Mouse (Mus musculus): ENCODE measurements around the gene Krt20. TPM values are rescaled to one million over a fixed set of nuclear protein-coding genes. Genes with fewer than 3 reads are reported as not detected.

Gene Krt20
- polyA plus RNA-seq, 1 experiment = not detected

DNA sequence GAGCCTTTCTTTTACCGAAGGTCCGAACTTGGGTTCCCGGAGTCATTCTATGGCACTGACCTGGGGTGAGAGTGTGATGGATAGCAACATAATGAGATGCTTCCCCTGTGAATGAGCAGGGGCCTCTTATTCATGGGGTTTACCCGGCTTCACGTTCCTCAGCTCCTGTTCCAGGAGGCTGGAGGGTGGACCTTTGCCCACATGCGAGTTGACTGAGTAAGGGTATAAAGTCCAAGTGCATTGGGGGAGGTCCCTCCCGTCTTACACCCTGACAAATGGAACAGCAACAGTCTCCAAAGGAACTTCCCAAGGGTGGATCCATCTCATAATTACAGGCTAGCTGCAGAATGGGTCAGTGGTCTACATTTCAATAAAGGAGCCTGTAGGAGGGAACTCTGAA is 23.8 kb upstream of the Krt20 start:
- DNase-seq = no peak
- TF ChIP-seq POLR2A (IDR thresholded peaks at IDR 0.05; ENCODE audit: borderline replicate concordance, extremely low read depth, low read depth, low read length) = no peak
- 66% methylated on average over 7 of the region's 7 CpGs for WGBS

DNA sequence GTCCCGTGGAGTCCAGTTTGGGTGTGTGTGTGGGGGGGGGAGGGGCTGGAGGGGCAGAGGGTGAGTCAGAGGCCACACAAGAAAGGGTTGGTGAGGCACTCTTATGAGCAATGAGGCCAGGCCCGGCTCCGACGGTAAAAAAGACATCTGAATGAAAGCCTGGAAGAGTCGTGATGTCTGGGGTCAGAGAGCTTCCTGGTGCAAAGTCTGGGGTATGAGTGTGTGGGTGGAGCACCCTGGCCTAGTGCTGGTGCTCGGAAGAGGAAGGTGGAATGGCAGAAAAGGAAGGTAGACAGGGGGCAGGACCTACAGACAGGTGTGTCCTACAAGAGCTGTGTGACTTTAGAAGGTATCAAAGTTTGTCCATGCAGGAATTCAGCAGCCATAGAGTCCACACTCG is 20.9 kb upstream of the Krt20 start:
- TF ChIP-seq CTCF (IDR thresholded peaks at IDR 0.05; ENCODE audit: insufficient read depth, low read length) (no peak), POLR2A (IDR thresholded peaks at IDR 0.05; ENCODE audit: borderline replicate concordance, extremely low read depth, low read depth, low read length) (no peak)
- H3K4me3 ChIP-seq (replicated peaks; ENCODE audit: extremely low read depth, low read depth, low read length) = no peak overlapping the region
- WGBS = 37% methylated on average over 7 of the region's 7 CpGs
- H3K4me1 ChIP-seq (ENCODE audit: control insufficient read depth, insufficient read depth, low read length) = no peaks in the 10 kb centered on the region
- DNase-seq = no peak

More for the DNA sequence above, 23.8 kb upstream of the Krt20 start:
- no peaks in the 10 kb centered on the region for H3K4me1 ChIP-seq (ENCODE audit: control insufficient read depth, insufficient read depth, low read length)
- no peak overlapping the region for H3K4me3 ChIP-seq (replicated peaks; ENCODE audit: extremely low read depth, low read depth, low read length)

DNA sequence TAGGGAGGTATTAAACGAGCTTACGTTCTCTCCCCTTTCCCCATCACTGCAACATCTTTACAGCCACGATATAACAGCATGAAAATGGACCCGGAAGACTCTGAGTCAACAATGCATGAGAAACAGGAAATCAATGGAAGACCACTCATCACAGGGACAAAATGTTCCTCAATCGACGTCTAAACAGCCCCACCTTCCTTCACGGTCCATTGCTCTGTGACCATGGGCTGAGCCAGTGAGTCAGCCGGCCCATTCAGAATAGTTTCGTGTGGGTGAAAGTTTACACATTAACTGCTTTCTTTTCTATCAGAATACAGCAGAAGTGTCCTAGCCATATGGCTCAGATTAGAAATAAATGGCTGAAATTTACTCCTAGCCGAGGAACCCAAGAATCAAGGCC is 16.8 kb upstream of the Krt20 start:
- no peak for DNase-seq
- TF ChIP-seq POLR2A (IDR thresholded peaks at IDR 0.05; ENCODE audit: borderline replicate concordance, extremely low read depth, low read depth, low read length) (no peak), CTCF (IDR thresholded peaks at IDR 0.05; ENCODE audit: insufficient read depth, low read length) (no peak)
- H3K4me3 ChIP-seq (replicated peaks; ENCODE audit: extremely low read depth, low read depth, low read length) = no peak overlapping the region
- no peaks in the 10 kb centered on the region for H3K4me1 ChIP-seq (ENCODE audit: control insufficient read depth, insufficient read depth, low read length)
- 67% methylated on average over 10 of the region's 10 CpGs for WGBS

DNA sequence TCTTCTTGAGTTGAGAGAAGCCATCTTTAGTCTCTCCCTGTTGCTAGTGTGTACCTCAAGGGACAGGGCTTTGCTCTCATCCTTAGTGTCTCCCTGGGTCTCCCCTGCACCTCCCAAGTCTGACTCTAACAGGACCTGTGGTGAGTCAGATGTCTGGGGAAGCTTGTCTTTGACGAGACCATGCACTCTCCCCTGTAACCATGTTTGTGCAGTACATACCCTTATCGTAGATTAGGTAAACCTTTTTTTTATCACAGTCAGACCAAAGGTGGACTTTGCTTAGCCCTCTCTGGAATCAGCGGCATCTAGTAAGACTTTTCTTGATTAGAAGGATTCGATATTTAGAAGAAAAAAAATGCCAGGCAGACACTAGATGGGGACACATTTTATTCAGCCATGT is 16.1 kb upstream of the Krt20 start:
- 74% methylated on average over 4 of the region's 4 CpGs for WGBS
- H3K4me1 ChIP-seq (ENCODE audit: control insufficient read depth, insufficient read depth, low read length) = no peaks in the 10 kb centered on the region
- no peak overlapping the region for H3K4me3 ChIP-seq (replicated peaks; ENCODE audit: extremely low read depth, low read depth, low read length)
- TF ChIP-seq CTCF (IDR thresholded peaks at IDR 0.05; ENCODE audit: insufficient read depth, low read length) = no peak
- no peak for TF ChIP-seq POLR2A (IDR thresholded peaks at IDR 0.05; ENCODE audit: borderline replicate concordance, extremely low read depth, low read depth, low read length)
- no peak for DNase-seq

DNA sequence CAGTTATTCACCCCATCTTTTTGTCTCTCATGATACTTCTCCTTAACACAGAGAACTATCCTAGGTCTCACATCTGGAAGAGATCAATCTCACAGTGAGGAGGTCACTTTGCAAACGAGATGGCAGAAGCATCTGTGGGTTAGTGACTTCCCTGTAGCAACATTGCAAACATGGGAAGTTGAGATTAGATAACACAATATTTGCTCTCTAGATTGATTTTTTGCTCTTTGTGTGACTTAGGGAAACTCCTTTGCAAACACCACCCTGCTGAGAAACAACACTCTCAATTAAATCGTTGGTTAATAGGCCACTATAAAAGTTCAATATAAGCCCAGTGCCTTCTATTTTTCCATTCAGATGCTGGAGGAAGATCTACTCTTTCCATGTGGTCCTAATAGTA is 10.8 kb upstream of the Krt20 start:
- no peak for DNase-seq
- Histone ChIP-seq H3K4me3 (replicated peaks; ENCODE audit: extremely low read depth, low read depth, low read length) (no peak overlapping the region), H3K4me1 (ENCODE audit: control insufficient read depth, insufficient read depth, low read length) (no peaks in the 10 kb centered on the region)
- WGBS = 27% methylated on average over 2 of the region's 2 CpGs
- no peak for TF ChIP-seq POLR2A (IDR thresholded peaks at IDR 0.05; ENCODE audit: borderline replicate concordance, extremely low read depth, low read depth, low read length)
- TF ChIP-seq CTCF (IDR thresholded peaks at IDR 0.05; ENCODE audit: insufficient read depth, low read length) = no peak

DNA sequence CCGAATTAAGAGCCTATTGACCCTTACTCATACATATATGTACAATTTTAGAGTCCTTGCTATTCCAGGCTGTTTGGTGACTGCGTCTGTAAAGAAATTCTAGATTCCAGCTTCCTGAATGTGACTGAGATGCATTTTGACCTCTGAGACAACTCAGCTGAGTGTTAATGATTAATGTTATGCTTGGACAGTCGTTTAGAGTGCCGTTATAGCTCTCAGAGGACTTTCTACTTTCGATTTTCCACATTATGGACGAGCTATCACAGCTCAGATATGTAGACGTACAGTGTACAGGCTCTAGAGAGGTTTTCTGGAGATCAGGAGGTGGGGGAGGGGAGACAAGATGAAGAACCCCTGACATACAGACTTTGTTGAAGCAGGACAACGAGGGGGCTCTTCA is 3.3 kb upstream of the Krt20 start:
- Histone ChIP-seq H3K4me3 (replicated peaks; ENCODE audit: extremely low read depth, low read depth, low read length) (no peak overlapping the region), H3K4me1 (ENCODE audit: control insufficient read depth, insufficient read depth, low read length) (no peaks in the 10 kb centered on the region)
- WGBS = 39% methylated on average over 8 of the region's 8 CpGs
- DNase-seq = no peak
- no peak for TF ChIP-seq CTCF (IDR thresholded peaks at IDR 0.05; ENCODE audit: insufficient read depth, low read length)
- no peak for TF ChIP-seq POLR2A (IDR thresholded peaks at IDR 0.05; ENCODE audit: borderline replicate concordance, extremely low read depth, low read depth, low read length)

DNA sequence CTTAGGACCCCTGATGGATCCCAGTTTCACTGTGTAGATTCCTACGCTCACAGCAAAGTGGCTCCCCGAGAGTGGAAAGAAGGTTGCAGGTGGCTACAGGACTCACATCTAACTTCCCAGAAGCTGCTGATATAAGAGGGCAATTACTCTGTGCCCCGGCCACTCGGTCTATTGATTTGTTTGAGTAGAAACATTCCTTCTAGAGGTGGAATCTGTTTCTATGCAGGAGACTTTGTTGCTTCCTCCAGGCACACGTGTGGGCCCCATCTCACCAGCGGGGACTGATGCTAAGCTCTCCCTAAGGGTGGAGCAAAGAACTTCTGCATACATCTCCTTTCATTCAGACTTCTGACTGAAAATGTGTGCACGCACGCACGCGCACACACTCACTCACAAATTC is 1.5 kb upstream of the Krt20 start:
- H3K4me3 ChIP-seq (replicated peaks; ENCODE audit: extremely low read depth, low read depth, low read length) = no peak overlapping the region
- 60% methylated on average over 10 of the region's 10 CpGs for WGBS
- DNase-seq = no peak
- no peaks in the 10 kb centered on the region for H3K4me1 ChIP-seq (ENCODE audit: control insufficient read depth, insufficient read depth, low read length)
- TF ChIP-seq POLR2A (IDR thresholded peaks at IDR 0.05; ENCODE audit: borderline replicate concordance, extremely low read depth, low read depth, low read length) (no peak), CTCF (IDR thresholded peaks at IDR 0.05; ENCODE audit: insufficient read depth, low read length) (no peak)

DNA sequence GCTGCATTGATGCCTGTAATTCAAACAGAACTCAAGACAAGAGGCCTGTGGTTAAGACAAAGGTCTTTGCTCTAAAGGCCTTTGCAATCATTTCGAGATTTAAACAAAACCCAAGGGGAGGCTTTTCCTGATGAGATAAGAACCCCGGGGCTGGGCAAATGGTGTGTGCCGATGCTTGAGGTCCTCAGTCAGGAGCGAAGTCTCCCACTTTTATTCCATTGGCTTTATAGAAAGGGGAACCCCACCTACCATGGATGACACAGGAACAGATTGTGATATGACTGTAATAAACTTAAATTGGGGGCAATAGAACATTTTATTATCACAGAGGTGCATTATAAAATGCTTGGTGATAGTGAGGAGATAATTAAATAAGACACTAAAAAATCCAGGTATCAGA is 1.3 kb downstream of the Krt20 start:
- TF ChIP-seq POLR2A (IDR thresholded peaks at IDR 0.05; ENCODE audit: borderline replicate concordance, extremely low read depth, low read depth, low read length) = no peak
- no peak for TF ChIP-seq CTCF (IDR thresholded peaks at IDR 0.05; ENCODE audit: insufficient read depth, low read length)
- 44% methylated on average over 4 of the region's 4 CpGs for WGBS

DNA sequence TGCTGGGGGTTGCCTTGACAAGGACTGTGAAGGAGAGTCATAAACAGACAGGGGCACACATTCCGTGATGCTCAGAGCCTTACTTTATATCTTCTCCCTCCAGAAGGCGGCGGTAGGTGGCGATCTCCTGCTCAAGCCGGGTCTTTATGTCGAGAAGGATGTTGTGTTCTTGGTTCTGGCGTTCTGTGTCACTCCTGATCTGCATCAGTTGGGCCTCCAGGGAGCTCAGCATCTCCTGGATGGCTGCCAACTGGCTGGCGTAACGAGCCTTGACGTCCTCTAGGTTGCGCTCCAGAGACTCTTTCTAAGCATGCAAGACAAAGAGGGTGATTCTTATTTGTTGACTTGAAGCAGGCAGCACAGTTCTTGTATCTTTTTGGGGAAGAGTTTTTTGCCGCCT is 7.3 kb downstream of the Krt20 start:
- TF ChIP-seq CTCF (IDR thresholded peaks at IDR 0.05; ENCODE audit: insufficient read depth, low read length) = no peak
- TF ChIP-seq POLR2A (IDR thresholded peaks at IDR 0.05; ENCODE audit: borderline replicate concordance, extremely low read depth, low read depth, low read length) = no peak

More for the DNA sequence above, 1.3 kb downstream of the Krt20 start:
- no peaks in the 10 kb centered on the region for H3K4me1 ChIP-seq (ENCODE audit: control insufficient read depth, insufficient read depth, low read length)
- no peak overlapping the region for H3K4me3 ChIP-seq (replicated peaks; ENCODE audit: extremely low read depth, low read depth, low read length)
- DNase-seq = no peak

DNA sequence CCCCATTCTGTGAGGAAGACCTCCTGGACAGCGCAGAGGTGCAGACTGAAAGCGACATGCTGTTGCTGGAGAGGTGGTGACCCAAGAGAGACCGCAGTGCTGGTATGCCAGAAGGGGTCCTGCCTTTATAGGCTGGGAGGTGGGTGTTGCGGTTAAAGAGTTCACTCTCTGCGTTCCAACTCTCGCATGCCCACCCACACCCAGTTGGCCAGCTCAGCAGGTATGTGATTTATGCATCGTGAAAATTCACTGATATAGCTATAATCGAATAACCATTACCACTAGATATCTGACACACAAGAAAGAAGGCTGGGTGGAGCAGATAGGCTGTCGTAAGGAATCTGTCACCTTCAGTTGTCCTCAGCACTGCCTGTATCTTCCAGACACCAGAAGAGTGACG is 15.8 kb downstream of the Krt20 start, which contains the start of gene Krt12:
Gene Krt12 (minus strand): TSS at position 101 of the 400 bp plus-strand sequence.
- DNase-seq = no peak

More for the DNA sequence above, 7.3 kb downstream of the Krt20 start:
- Histone ChIP-seq H3K4me1 (ENCODE audit: control insufficient read depth, insufficient read depth, low read length) (no peaks in the 10 kb centered on the region), H3K4me3 (replicated peaks; ENCODE audit: extremely low read depth, low read depth, low read length) (no peak overlapping the region)
- WGBS = 47% methylated on average over 12 of the region's 12 CpGs
- DNase-seq = no peak

More for the DNA sequence above, 15.8 kb downstream of the Krt20 start, which contains the start of gene Krt12:
- WGBS = 76% methylated on average over 10 of the region's 10 CpGs
- no peaks in the 10 kb centered on the region for H3K4me1 ChIP-seq (ENCODE audit: control insufficient read depth, insufficient read depth, low read length)
- no peak within 1 kb of the TSS for H3K4me3 ChIP-seq (replicated peaks; ENCODE audit: extremely low read depth, low read depth, low read length)
- TF ChIP-seq CTCF (IDR thresholded peaks at IDR 0.05; ENCODE audit: insufficient read depth, low read length) = no peak
- TF ChIP-seq POLR2A (IDR thresholded peaks at IDR 0.05; ENCODE audit: borderline replicate concordance, extremely low read depth, low read depth, low read length) = no peak
